Mouse (Mus musculus) spleen, postnatal 10 days (tissue): Measurements from ENCODE around the gene Adk.
A peak's percentile ranks its signal among the peaks of the same experiment; 100 is the strongest.

Experiments used
- DNase-seq, 2 experiments: peaks; one replicate each; pipeline ENCODE4 v3.0.0; 2021 to 2022; ENCODE audit warnings: low spot score in 2 of 2

Gene Adk

DNA sequence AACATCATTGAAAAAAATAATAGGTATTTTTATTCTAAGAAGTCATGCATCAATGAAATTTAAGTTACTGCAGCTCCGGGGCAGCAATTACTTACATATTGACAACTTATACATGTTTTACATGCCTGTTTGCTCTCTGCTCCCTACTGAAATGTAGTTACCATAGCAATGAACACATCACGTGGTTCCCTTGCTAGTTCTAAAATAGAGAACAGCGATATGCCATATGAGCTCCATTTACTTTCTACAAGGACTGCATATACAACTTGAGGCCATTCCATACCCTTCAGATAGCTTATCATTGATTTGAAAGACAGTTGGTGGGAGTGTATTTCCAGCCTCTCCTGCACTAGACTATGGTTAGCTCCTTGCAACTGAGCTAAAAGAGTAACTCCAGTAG is 290.6 kb downstream of the Adk start:
- DNase-seq: no peak

DNA sequence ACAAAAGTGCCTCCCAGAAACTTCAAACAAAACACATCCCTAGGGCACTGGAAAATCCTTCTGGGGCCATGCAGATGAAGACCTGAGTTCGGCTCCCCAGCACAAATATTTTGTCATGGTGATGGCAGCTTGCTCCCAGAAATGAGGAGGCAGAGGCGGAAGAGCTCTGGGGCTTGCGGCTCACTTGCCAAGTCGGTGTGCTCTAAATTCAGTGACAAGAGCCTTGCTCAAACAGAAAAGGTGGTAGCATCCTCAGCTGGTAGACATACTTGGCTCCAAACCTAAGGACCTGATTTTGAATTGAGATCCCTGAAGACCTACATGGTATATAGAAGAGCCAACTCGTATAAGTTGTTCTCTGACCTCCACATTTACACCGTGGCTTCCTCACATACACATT is 292.5 kb downstream of the Adk start:
- DNase-seq: no peak

DNA sequence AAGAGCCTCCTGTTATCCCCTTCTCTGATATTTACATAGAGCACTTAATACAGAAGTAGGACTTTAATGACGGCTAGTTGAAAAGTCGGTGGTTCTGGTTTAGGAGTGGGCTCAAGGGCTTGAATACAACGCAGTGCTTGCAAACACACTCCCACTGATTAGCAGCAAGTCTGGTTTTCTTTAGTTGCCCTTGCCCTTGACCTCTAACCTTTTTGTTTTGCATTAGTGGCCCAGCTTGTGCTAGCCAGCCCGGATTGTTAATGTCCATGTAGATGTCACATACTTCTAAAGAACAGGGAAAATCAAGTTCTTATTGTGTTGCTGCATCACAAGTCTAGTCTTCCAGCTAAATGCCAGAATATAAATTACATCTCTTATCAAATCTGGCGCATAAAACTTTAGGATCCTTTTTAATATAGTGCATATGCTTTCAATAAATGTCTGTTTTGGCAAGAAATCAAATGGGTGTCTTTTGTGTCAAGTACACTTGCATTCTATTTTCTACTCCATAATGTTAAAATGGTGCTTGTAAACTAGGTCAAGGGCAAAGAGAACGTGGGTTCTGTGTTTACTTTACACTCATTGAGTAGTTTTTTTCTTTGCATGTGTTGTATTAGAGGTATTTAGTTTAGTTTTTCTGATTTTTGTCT is 296.4 kb downstream of the Adk start:
- no peak for DNase-seq

DNA sequence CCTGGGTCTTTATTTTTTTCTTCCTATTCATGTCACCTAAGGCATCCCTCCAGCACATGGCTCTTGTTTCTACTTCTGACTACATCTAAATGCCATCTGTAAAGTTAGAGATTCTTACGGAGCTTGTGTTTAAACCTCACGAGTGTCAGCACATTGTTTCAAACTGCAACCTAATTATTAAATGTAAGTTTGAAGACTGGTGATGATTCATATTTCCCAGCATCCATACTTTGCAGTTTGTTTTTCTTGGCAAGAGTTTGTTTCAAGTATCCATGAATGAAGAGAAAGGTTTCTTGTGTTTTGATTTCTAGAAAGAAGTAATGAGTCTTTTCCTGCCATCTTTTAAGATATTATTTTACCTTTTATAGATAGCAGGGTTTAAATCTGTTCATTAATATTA is 299.3 kb downstream of the Adk start:
- DNase-seq: no peak

DNA sequence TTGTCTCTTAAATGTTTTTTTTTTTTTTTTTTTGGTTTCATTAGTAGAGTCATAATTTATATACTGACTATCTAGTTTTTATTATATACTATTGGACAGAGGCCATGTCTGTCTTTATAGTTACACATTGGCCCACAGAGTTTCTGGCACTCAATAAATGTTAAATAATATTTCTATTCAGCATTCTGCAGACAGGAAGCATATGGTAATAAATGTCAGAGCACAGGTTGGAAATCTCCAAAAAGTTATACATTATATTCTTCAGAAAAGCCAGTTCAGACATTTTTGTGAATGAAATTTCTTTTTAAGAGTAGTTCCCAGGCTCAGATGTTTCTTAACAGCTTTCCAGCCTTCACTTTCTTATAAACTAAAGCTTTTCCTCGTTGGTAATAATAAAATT is 303.9 kb downstream of the Adk start:
- DNase-seq: no peak

DNA sequence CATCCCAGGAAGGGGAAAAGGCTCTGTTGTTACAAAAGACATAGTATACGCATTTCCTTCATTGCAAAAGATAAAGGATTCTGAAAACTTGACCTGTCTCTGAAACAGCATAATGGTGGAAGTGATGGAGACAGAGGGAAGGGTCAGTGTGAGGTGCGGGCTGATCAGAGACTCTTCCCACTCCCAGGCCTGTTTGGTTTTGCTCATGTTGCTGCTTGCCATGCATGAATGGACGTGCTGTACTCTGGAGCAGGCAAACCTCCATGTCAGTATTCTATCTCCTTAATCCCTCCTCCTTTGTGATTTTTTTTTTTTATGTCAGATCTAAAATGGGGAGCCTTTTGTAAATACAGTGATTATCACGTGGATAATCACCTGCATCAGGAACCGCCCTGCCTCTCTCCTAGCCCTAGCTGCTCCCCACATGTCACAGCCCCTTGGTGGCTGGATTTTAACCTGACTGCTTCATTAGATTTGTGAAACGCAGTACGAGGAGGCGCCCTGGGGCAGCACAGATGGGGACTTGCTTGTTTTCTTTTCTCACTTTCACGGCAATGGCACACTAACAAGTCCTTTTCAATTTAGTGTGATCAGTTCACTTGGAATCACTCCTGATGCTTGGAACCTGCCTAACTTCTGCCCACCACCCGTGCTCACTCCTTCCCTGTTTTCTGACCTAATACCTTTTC is 307.0 kb downstream of the Adk start:
- no peak for DNase-seq

DNA sequence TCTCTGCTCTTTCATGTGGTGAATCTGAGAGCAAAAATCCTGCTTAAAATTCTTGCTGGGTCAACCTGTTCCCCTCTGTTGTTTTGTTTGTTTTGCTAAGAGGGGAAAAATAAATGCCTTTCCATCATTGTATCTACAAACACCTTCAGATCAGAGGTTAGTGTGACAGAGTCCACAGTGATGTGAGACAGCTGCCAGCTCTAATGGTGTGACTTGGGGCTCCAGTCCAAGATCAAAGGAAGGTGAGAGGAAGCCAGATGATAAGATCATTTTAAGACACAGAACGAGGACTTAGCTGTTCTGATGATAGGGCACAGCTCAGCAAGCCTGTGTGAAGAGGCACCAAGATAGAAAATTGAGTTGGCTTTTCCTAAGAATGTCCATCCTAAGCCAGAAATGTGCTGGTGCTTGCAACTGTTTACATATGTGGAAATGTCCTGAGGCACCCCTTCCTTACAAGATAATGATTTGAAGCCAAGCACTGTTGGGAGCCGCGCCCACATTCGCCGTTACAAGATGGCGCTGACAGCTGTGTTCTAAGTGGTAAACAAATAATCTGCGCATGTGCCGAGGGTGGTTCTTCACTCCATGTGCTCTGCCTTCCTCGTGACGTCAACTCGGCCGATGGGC is 307.6 kb downstream of the Adk start:
- DNase-seq: no peak

DNA sequence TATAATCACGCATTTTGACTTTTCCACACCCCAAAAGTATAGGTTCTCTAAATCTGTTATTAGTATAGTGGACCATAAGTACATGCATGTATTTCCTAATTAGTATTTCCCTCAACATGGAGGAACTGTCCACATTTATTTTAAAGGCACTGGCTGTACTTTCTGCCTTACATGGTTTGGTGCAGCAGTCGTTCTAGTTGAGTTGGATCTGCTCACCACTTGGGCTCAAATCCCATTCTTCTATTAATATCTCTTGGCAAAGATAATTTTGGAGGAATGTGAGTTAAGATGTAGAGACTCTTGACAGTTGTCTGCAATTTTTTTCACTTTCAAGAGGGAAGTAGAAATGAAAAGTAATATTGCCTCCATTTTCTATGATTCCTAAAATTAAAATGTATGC is 314.7 kb downstream of the Adk start:
- no peak for DNase-seq

DNA sequence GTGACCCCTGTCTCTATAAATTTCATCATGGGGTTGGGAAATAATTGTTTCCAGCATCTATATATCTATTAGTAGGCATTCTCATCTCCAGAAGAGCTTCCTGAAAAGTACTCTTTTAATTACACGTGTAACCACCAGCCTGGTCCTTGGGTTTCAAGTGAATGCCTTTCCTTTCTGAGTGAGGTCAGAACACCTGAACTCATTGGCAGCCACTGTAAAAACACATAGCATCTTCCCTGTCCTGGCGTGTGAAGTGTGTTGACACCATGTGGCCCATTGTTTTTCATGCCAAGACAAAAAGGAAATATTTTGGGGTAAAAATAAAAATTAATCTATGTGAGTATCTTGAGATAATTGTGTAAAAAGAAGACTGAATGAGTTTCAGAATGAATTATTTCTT is 316.2 kb downstream of the Adk start:
- no peak for DNase-seq

DNA sequence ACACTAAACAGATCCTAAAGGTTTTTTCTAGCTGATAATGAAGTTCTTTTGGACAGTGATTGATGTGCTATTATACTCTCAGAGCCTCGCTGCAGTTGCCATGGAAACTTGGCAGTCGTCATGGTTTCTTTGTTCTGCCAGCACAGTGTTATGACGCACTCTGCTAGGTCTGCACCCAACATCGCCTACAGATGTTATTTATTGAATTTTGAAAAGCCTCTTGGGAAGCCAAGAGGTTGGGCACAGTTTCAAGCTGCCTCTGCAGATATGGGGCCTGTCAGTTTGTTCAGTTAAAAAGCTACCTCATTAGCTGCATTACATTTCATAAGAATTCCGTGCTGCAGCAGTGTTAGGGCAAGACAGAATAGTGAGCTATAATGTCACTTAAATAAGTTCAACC is 316.8 kb downstream of the Adk start:
- DNase-seq: peak in 1 of 2 experiments; percentile 26

DNA sequence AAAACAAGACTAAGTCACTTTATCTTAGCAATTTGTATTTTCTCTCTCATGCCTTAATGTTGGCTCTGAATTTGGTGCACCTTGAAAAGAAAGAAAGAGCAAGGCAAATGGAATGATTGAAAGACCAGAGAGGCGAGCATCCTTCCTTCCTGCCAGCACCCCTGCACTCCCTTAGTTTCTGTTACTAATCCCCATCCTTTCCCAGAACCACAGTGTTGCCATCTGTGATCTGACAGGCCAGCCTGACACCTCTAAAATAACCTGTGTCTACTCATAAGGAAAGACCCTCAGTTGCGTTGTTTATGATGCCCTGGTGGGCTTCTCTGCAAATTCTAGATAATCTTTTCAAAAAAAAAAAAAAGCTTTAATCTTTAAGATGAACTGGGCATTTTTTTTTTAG is 319.6 kb downstream of the Adk start:
- no peak for DNase-seq

DNA sequence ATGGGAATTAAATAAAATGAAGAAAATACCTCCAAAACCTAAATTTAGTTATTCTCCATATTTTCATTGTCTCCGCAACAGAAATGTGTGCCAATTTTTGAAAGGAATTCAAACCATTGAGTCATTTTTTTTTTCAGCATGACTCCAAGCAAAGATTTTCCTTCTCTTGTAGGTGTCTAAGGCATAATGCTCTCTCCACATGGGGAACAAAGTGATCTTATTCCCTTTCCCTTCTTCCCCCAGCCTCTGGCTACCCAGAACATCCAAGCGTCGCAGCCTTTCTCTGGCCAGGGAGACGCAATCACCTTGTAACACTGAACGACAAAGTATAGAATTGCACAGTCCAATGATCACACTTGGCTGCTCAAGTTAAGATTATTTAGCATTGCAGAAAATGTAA is 320.3 kb downstream of the Adk start:
- no peak for DNase-seq

DNA sequence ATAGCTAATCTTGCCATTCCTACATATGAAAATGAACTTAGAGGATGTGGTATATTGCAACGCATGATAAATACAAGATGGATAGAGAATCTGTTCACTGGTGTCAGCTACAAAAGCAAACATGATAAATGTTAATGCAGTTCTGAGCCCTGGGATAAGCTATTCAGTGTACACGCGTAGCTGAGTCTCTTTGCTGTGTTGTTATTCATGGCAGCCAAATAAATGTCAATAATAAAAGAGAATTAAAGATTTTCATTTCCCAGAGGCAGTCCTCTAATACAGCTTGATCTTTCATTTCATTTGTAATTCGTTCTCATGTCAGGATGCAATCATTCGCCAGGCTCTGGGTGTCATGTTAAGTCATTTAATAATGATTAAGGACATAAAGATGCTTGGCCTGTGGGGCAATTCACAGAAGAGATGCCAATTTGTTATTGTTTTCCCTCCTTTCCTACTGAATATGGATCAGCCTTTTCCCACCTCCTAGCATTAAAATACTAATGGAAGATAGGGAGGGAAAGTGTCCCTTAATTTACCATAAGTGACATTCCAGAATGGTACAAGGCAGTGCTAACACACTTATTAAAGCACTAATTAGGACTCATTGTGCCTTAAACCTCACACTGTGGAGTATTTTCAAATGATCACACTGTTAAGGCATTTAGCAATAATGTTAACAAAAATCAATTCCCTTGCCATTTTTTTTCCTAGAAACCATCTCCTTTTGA is 331.5 kb downstream of the Adk start:
- DNase-seq: no peak

DNA sequence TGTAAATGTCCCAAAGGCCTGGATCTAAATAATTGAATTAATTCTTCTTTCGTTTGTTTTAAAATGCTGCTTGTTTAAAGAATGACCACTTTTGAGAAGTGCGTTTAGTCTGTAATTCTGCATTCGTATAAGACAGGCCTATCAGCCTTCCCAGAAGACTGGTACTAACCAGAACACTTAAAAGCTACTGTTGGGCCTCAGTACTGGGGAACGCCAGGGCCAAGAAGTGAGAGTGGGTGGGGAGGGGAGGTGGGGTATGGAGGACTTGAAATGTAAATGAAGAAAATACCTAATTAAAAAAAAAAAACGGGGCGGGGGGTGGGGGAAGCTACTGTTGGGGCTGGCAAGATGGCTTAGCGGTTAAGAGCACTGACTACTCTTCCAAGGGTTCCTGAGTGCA is 347.1 kb downstream of the Adk start:
- no peak for DNase-seq

DNA sequence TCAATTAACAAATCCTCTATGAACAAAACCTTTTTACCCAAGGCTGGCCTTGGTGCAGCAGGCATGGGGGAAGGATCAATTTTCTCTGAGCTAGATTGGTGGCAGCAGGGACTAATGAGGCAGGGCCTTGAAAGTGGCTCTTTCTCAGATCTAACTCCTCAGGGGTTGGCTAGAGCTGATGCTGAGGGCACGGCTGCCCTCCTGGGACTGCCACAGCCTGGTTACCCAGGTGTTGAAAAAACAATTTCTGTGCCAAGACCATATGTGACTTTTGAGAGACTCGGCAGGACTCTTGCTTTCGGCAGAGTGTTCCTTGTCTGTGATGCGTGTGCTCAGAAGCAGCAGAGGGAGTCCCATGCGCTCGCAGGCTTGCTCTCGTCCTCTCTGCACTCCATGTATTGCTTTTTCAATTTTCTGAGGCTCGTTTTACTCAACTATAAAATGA is 349.8 kb downstream of the Adk start:
- DNase-seq: no peak

DNA sequence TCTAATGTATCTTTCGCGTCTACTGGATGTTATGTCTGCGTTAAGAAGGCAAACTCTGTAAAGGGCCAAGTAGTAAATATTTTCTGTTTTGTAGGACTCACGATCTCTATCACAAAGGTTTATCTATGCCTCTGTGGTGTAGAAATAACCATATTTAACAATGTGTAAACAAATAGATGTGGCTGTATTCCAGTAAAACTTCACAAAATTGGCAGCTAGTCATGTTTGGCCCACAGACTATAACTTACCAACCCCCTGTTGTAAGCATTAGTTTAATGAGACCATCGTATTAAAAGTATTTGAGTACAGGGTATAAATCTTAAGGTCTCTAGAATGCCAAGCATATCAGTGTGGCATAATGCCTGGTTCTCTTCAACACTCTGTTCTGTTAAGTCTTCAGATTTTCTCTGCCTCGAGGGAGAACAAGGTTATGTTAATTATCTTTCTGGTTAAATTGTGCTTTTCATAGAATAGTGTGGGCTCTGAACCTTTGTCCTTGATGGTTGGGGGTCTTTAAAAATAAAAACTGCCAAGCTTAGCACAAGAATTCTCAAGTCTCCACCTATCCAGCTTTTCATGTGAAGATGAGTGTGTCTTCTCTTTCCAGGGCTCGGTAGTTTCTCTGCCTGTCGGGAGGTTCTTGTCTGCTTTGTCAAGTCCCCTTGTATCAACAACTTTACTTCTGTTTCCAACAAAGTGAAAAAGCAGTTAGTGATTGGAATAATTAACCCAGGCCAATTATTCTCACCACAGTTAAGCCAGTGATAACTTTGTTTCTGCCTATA is 350.4 kb downstream of the Adk start:
- DNase-seq: no peak

DNA sequence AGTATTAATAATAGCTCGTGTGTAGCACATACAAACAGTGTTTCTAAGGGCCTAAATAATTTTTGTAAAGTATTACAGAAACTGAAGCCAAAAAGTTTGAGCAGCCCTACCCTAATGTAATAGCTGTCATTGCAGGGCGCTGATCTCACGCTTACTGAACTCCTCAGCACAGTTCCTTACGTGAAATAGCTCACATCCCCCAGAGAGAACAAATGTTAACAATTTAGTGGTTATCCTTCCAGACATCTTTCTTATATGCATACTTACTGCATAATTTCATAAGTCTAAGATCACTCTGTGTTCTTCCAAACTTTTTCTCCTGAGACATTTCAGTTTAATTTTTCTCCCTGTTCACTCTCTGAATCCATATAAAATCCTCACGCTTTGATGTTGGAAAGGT is 354.6 kb downstream of the Adk start:
- DNase-seq: no peak

DNA sequence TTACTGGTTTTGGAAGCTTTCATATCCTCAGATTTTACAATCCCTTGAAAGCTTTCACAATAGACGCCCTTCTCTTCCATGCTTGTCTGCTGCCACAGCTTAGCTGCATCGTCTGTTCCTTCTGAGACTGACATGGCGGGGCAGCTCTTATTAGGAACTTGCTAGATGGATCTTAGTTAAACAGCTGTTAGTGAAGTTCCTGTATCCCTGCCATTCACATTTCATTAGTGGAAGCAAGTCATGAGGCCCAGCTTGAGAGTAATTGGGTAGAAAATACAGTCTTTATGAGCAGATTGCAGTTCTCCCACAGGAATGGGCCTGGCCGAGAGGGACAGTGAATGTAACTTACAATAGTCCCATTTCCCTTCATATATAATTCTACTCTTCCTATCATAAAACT is 356.5 kb downstream of the Adk start:
- no peak for DNase-seq

DNA sequence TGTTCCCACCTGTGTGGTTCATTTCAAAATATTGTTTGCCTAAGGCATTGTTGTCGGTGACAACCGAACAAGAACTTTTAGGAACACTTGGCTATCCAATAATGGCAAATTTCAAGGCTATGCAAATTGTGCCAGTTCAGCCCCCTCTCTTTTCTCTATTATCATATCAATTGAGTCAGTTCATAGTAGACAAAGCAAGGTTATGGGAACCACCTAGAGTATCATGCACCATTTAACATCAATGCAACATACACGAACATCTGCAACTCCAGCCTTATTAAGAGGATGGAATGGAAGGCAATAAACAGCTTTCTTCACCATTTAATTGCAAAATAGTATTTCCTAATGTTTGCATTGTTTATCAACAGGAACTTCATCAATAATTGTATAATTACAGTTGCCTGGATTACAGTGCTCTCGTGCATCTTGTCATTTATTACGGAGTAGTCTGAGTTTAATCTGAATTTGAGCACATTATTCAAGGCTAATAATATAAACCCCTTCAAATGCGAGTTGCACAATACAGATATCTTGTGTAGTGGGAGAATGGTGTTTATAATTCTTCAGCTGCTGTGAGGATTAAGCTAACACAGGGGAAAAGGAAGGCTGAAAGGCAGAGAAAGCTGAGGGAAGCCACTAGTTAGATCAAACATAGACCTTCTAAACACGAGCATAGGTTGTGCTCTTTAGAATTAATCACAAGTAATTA is 358.5 kb downstream of the Adk start:
- DNase-seq: no peak

DNA sequence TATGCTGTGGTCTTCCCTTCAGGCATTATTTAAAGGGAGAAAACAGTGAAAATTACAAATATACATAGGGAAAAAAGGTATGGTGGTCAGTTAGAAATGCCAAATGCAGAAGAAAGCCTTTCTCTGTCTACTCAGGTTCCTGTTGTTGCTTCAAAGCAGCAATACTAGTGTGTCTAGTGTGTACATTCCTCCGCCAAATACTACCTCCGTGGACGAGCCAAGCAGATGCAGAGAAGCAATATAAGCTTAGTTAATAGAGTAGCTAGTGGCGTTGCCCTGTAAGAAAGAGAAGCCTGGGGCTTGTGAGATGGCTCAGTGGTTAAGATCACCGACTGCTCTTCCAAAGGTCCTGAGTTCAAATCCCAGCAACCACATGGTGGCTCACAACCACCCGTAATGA is 359.1 kb downstream of the Adk start:
- DNase-seq: no peak

DNA sequence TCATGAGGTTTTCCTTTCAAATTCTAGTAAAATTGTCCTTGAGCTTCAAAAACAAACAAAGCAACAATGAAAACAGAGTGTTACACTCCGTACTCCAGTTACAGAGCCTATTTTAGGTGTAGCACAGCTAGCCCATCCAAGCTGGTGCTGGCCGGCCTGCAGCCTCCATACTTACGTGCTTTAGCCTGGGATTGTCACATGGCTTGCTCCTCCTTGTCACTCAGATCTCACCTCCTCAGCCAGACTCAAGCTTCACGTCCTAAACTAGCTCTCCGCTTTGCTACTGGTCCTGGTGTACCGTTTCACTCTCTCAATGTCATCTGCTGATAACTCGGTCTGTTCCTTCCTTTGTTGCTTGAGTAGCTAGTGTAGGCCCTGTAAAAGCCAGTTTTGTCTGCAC is 366.0 kb downstream of the Adk start:
- no peak for DNase-seq
